Mouse (Mus musculus) midbrain, postnatal 0 days (tissue): ENCODE measurements around the gene Olfr610. TPM values are rescaled to one million over a fixed set of nuclear protein-coding genes. Genes with fewer than 3 reads are reported as not detected.
"Not testable (repeated sequence)": the region's sequence is repeated elsewhere in the genome, so short reads cannot be mapped to it uniquely, and the experiment has no call there.

ENCODE experiments used
- ATAC-seq: fragments of 200-750 bp; cut with Nextera tagmentation; 2 replicates; pipeline ENCODE4 v1.8.0; 2017; ENCODE audit warnings: moderate number of reproducible peaks, mild to moderate bottlenecking, moderate TSS enrichment, moderate library complexity; ENCODE audit not compliant: low FRiP score
- DNase-seq: peaks from one replicate; pipeline ENCODE4 v3.0.0-alpha.2; 2015; ENCODE audit warnings: low spot score
- H3K27ac ChIP-seq: fragments of 300-500 bp; sonication (generic); 2 replicates; pipeline ENCODE4 v1.5.1; 2014; ENCODE audit warnings: low read depth, mild to moderate bottlenecking, low read length, mixed read lengths
- H3K27me3 ChIP-seq: fragments of 300-500 bp; sonication (generic); 2 replicates; pipeline ENCODE4 v1.6.1; 2014; ENCODE audit warnings: low read length, control low read depth, mixed read lengths; ENCODE audit not compliant: insufficient read depth
- H3K36me3 ChIP-seq: fragments of 300-500 bp; sonication (generic); 2 replicates; pipeline ENCODE4 v1.6.1; 2014; ENCODE audit warnings: low read length, control low read depth, mixed read lengths; ENCODE audit not compliant: insufficient read depth
- H3K4me1 ChIP-seq: fragments of 300-500 bp; sonication (generic); 2 replicates; pipeline ENCODE4 v1.6.1; 2014; ENCODE audit warnings: mild to moderate bottlenecking, control low read depth, antibody characterized with exemption, low read length, mixed read lengths; ENCODE audit not compliant: insufficient read depth
- H3K4me2 ChIP-seq: fragments of 300-500 bp; sonication (generic); 2 replicates; pipeline ENCODE4 v1.6.1; 2014; ENCODE audit warnings: low read depth, mild to moderate bottlenecking, low read length, mixed read lengths; ENCODE audit not compliant: poor library complexity, severe bottlenecking
- H3K4me3 ChIP-seq: fragments of 300-500 bp; sonication (generic); 2 replicates; pipeline ENCODE4 v1.5.1; 2014; ENCODE audit warnings: low read depth, mild to moderate bottlenecking, low read length, moderate library complexity
- H3K9ac ChIP-seq: fragments of 300-500 bp; sonication (generic); replicated peaks from 2 replicates; pipeline ENCODE4 v1.6.1; 2014; ENCODE audit warnings: mild to moderate bottlenecking, low read length, moderate library complexity, mixed read lengths; ENCODE audit not compliant: poor library complexity, severe bottlenecking
- H3K9me3 ChIP-seq: fragments of 300-500 bp; sonication (generic); 2 replicates; pipeline ENCODE4 v1.6.1; 2016; ENCODE audit warnings: low read length, control low read depth
- CTCF ChIP-seq: IDR thresholded peaks from 2 replicates; pipeline ENCODE4 v1.5.1; 2016; ENCODE audit warnings: antibody characterized with exemption, mild to moderate bottlenecking
- WGBS: fragments of 180-500 bp; shearing (Covaris S2); extraction: QIAGEN DNeasy Blood & Tissue Kit; methylation state at CpG from one replicate; pipeline ENCODE4 v1.1.7; 2014; 5-methylcytosine and 5-hydroxymethylcytosine counted together
- polyA plus RNA-seq: library from polyadenylated mRNA; unstranded; fragments of >200 nt; fragmentation: Nextera tagmentation; extraction: Ambion mirVana; gene quantifications from 2 replicates; pipeline ENCODE4 v1.2.1, GENCODE M21; 2015
- total RNA-seq: library from RNA; depleted of rRNA; stranded (reverse); fragments of >200 nt; gene quantifications from 2 replicates; pipeline ENCODE4 v1.2.3, GENCODE M21; 2014; rRNA removed

The Olfr610 gene
- total RNA-seq (not detected in 2 replicates), polyA plus RNA-seq (not detected in 2 replicates)

DNA sequence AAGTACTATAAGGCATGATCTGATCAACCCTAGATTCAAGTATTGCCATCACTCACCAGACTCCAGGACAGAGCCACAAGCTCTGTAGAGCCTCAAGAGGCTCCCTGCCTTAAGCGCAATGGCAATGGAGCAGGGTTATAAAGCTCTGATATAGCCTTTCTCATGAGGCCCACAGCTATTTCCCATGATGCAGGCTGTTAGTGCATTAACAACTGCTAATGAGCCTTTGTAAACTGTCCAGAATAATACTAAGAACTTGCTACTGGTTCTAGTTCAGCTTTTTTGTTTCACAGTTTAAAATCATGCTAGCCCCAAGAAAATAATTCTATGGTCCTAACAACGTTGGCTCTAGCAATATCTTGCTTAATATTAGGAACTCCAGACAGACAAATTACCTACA, at the start of gene Olfr610:
Olfr610 (minus strand) TSS at position 101 of the 400 bp plus-strand sequence.
- no peak within 1 kb of the TSS for H3K4me3 ChIP-seq
- TF ChIP-seq CTCF = no peak
- no peaks in the 10 kb centered on the region for H3K4me1 ChIP-seq
- H3K27me3 ChIP-seq = no peaks in the 10 kb centered on the region
- H3K9ac ChIP-seq = no peak within 1 kb of the TSS
- no peak for ATAC-seq
- H3K4me2 ChIP-seq = no peak within 1 kb of the TSS
- no peaks in the 10 kb centered on the region for H3K9me3 ChIP-seq
- 93% methylated on average over 2 of the region's 2 CpGs for WGBS
- no peak for DNase-seq
- H3K36me3 ChIP-seq = no peaks in the 10 kb centered on the region
- no peak within 1 kb of the TSS for H3K27ac ChIP-seq

DNA sequence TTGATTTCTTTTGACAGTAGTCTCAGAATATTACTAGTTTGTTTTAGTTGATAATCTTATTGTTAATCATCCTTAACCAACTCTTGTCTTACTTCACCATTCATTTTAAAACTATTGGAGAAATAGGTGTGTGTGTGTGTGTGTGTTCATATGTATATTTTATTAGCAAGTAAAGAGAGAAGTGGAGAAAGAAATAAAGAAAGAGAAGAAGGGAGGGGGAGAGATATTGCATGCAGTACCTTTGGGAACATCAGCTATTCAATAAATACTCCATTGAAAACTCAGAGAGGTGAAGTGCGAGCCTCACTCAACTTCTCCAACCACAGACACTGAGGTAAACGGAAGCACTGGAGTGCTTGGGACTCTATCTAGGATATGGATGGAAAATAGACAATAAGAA, 43.9 kb upstream of the Olfr610 start, which contains the start of gene Olfr615:
Olfr615 (plus strand) TSS at position 301 of the 400 bp plus-strand sequence.
- no peaks in the 10 kb centered on the region for H3K4me1 ChIP-seq
- no peak within 1 kb of the TSS for H3K9ac ChIP-seq
- no peak within 1 kb of the TSS for H3K4me3 ChIP-seq
- no peaks in the 10 kb centered on the region for H3K27me3 ChIP-seq
- ATAC-seq = no peak
- H3K27ac ChIP-seq = no peak within 1 kb of the TSS
- WGBS = 90% methylated on average over 2 of the region's 2 CpGs
- no peaks in the 10 kb centered on the region for H3K36me3 ChIP-seq
- H3K9me3 ChIP-seq = no peaks in the 10 kb centered on the region
- no peak for DNase-seq
- H3K4me2 ChIP-seq = no peak within 1 kb of the TSS
- no peak for TF ChIP-seq CTCF

DNA sequence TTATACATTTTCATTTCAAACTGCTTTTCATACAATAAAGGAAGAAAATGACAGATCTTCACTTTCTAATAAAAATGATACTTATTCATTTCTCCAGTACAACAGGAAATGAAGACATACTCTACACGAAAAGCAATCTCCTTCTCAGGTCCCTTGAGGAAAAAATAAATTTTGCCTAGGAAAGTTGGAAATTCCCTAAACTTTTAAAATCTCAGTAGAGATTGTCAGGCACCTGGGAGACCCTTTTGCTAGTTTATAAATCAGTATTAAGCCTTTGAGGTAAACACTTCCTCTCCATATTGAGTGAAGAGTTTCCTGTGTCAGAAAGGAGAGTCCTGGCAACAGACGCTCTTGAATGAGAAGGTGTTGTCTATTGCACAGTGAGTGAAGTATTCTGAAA, 35.9 kb upstream of the Olfr610 start, which contains the start of gene Olfr613:
Olfr613 (plus strand) TSS at position 301 of the 400 bp plus-strand sequence.
- no peak within 1 kb of the TSS for H3K4me2 ChIP-seq
- DNase-seq (no peak), ATAC-seq (no peak)
- no peaks in the 10 kb centered on the region for H3K36me3 ChIP-seq
- no peak within 1 kb of the TSS for H3K27ac ChIP-seq
- no peak within 1 kb of the TSS for H3K4me3 ChIP-seq
- TF ChIP-seq CTCF = no peak
- H3K4me1 ChIP-seq = no peaks in the 10 kb centered on the region
- H3K27me3 ChIP-seq = no peaks in the 10 kb centered on the region
- 82% methylated on average over 2 of the region's 2 CpGs for WGBS
- H3K9me3 ChIP-seq = no peaks in the 10 kb centered on the region
- no peak within 1 kb of the TSS for H3K9ac ChIP-seq

DNA sequence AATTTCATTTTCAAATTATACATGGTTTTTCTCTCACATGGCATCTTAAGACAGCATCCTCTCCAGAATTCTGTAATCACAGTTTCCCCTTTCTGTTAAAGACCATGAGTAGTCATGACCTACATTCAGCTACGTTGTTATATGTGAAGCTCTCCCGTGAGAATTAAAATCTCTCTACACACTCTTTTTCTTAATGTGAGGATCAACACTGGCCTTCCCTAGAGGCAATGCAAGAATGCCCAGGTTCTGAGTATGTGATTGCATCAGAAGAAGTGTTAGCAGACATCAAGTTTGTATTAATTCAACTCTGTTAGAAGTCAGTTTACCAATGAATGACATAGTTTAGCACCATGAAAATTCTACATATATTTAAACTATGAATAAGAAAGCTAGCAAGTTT, 30.7 kb upstream of the Olfr610 start, which contains the start of gene Olfr612:
Olfr612 (minus strand) TSS at position 101 of the 400 bp plus-strand sequence.
- DNase-seq, H3K4me1 ChIP-seq, H3K4me2 ChIP-seq, H3K27me3 ChIP-seq, H3K27ac ChIP-seq, ATAC-seq, H3K36me3 ChIP-seq, H3K4me3 ChIP-seq, H3K9me3 ChIP-seq, H3K9ac ChIP-seq: not testable (repeated sequence)
- 71% methylated on average over 2 of the region's 2 CpGs for WGBS

DNA sequence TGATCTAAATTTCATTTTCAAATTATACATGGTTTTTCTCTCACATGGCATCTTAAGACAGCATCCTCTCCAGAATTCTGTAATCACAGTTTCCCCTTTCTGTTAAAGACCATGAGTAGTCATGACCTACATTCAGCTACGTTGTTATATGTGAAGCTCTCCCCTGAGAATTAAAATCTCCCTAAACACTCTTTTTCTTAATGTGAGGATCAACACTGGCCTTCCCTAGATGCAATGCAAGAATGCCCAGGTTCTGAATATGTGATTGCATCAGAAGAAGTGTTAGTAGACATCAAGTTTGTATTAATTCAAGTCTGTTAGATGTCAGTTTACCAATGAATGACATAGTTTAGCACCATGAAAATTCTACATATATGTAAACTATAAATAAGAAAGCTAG, 8.8 kb upstream of the Olfr610 start, which contains the start of gene Olfr611:
Olfr611 (minus strand) TSS at position 101 of the 400 bp plus-strand sequence.
- ATAC-seq = not testable (repeated sequence)

DNA sequence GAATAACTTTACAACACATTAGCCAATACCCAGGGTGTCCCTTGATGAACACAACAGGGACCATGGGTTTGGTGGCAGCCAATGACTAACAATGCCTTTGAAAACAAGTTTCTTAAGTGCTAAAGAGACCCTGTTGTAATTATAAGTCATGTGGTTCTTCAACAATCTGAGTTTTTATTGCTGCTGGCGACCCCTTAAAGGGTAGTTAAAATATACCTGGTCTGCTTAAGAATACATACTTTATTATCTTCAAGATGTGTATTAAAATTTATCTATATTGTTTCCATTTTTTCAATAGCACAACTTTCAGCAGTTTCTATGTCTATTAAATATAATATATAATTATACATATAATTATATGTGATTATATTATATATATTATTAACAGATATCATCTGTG, 14.0 kb downstream of the Olfr610 start, which contains the start of gene Olfr609:
Olfr609 (minus strand) TSS at position 101 of the 400 bp plus-strand sequence.
- Histone ChIP-seq H3K4me3 (no peak within 1 kb of the TSS), H3K4me2 (no peak within 1 kb of the TSS), H3K9ac (no peak within 1 kb of the TSS), H3K36me3 (no peaks in the 10 kb centered on the region), H3K27ac (no peak within 1 kb of the TSS), H3K4me1 (no peaks in the 10 kb centered on the region), H3K9me3 (no peaks in the 10 kb centered on the region), H3K27me3 (no peaks in the 10 kb centered on the region)
- no peak for TF ChIP-seq CTCF
- no peak for ATAC-seq
- DNase-seq = no peak
- WGBS = 60% methylated on average over 1 of the region's 1 CpGs

More for the DNA sequence above, 8.8 kb upstream of the Olfr610 start, which contains the start of gene Olfr611:
- not testable (repeated sequence) for H3K9me3 ChIP-seq, H3K4me2 ChIP-seq, H3K9ac ChIP-seq, H3K4me1 ChIP-seq, H3K4me3 ChIP-seq, H3K27ac ChIP-seq, H3K27me3 ChIP-seq, H3K36me3 ChIP-seq, DNase-seq
- WGBS = 65% methylated on average over 1 of the region's 1 CpGs

DNA sequence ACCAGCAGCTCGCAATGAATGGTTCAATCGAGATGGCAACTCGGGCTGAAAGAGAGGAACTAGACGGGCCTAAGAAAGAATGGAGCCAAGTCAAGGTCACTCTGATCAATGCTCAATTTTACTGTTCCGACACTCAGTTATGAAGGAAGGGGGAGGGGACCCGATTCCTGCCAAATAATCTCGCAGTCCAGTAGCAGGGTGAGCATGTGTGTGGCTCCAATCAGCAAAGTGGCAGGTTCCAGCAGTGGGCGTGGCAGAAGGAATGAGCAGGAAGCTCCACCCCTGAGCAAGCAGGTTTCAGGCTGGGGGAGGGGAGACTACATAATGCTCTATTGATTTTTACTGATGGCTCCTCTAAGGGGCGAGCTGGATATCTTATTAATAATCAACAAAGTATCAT, 34.8 kb downstream of the Olfr610 start:
- H3K4me1 ChIP-seq, H3K27ac ChIP-seq, H3K9ac ChIP-seq, ATAC-seq, H3K36me3 ChIP-seq, H3K4me3 ChIP-seq, H3K9me3 ChIP-seq, H3K4me2 ChIP-seq, H3K27me3 ChIP-seq: not testable (repeated sequence)
- 89% methylated on average over 9 of the region's 9 CpGs for WGBS
- DNase-seq = peak; percentile 2
